Comparison of ENCODE assay signal across 8 mouse cellular contexts in genomic region chr12:23010199-23010598, GRCm38 (mm10).
DNase-seq lines count a peak whose midpoint lies in the region; ATAC-seq and TF ChIP-seq lines count a peak whose summit lies in the region.
"Not testable (repeated sequence)": the region's sequence is repeated elsewhere in the genome, so short reads cannot be mapped to it uniquely, and the experiment has no call there.

No protein-coding gene starts in this region.

- H3K27me3 ChIP-seq in forebrain, embryonic 13.5 days; heart, embryonic 16.5 days (ENCODE audit: control insufficient read depth, insufficient read depth, low read length); kidney, embryonic 15.5 days; limb, embryonic 14.5 days (ENCODE audit: control insufficient read depth, insufficient read depth, low read length); midbrain, embryonic 11.5 days (ENCODE audit: control insufficient read depth, insufficient read depth, low read length): not testable (repeated sequence)

- not testable (repeated sequence) for H3K9me3 ChIP-seq in forebrain, embryonic 13.5 days (replicated peaks); heart, embryonic 16.5 days (replicated peaks; ENCODE audit: control insufficient read depth, low read length); kidney, embryonic 15.5 days (replicated peaks); limb, embryonic 14.5 days (ENCODE audit: control insufficient read depth, low read length); midbrain, embryonic 11.5 days (ENCODE audit: control insufficient read depth, low read length)

- not testable (repeated sequence) for H3K36me3 ChIP-seq in forebrain, embryonic 13.5 days (ENCODE audit: poor library complexity, severe bottlenecking); heart, embryonic 16.5 days (ENCODE audit: control insufficient read depth, insufficient read depth); kidney, embryonic 15.5 days; limb, embryonic 14.5 days (ENCODE audit: control insufficient read depth, insufficient read depth, low read length); midbrain, embryonic 11.5 days (ENCODE audit: control insufficient read depth, insufficient read depth, low read length)

- H3K27ac ChIP-seq in forebrain, embryonic 13.5 days; heart, embryonic 16.5 days (ENCODE audit: low read length); kidney, embryonic 15.5 days; limb, embryonic 14.5 days (replicated peaks; ENCODE audit: low read depth, low read length); midbrain, embryonic 11.5 days (ENCODE audit: low read depth, low read length): not testable (repeated sequence)

- not testable (repeated sequence) for ATAC-seq in forebrain, embryonic 13.5 days; heart, embryonic 16.5 days (replicated peaks; ENCODE audit: extremely low read depth, insufficient read depth, low FRiP score); limb, embryonic 14.5 days (ENCODE audit: low FRiP score, low read depth)
- ATAC-seq in kidney, embryonic 15.5 days (replicated peaks; ENCODE audit: low FRiP score) = peak; percentile 69; the same call in 1 of the 2 replicates
- 0 out of 2 replicates have a peak, but pooled peaks have one; percentile 66 for ATAC-seq in midbrain, embryonic 11.5 days (ENCODE audit: low FRiP score)

- peak overlapping the region; percentile 47 for H3K4me2 ChIP-seq in forebrain, embryonic 13.5 days
- peak overlapping the region; percentile 52 for H3K4me2 ChIP-seq in heart, embryonic 16.5 days (ENCODE audit: low read depth, low read length)
- H3K4me2 ChIP-seq in kidney, embryonic 15.5 days = peak overlapping the region; percentile 56
- peak overlapping the region; percentile 25; the same call in 1 of the 2 replicates for H3K4me2 ChIP-seq in limb, embryonic 14.5 days (replicated peaks; ENCODE audit: low read depth, low read length, severe bottlenecking)
- peak overlapping the region; percentile 27 for H3K4me2 ChIP-seq in midbrain, embryonic 11.5 days

- H3K9ac ChIP-seq in forebrain, embryonic 13.5 days; kidney, embryonic 15.5 days; midbrain, embryonic 11.5 days (ENCODE audit: low read length): not testable (repeated sequence)
- H3K9ac ChIP-seq in heart, embryonic 16.5 days (ENCODE audit: low read length) = peak overlapping the region; percentile 59; the same call in 1 of the 2 replicates
- peak overlapping the region; percentile 61 for H3K9ac ChIP-seq in limb, embryonic 14.5 days (ENCODE audit: low read depth, low read length, severe bottlenecking)

- not testable (repeated sequence) for TF ChIP-seq POLR2A in limb, embryonic 14.5 days (IDR thresholded peaks at IDR 0.05; ENCODE audit: borderline replicate concordance, extremely low read depth, insufficient read depth, insufficient read length)

- 3% methylated on average over 32 of the region's 37 CpGs for WGBS in forebrain, embryonic 13.5 days
- under 1% methylated on average over 32 of the region's 37 CpGs for WGBS in heart, embryonic 16.5 days
- WGBS in kidney, embryonic 15.5 days = under 1% methylated on average over 36 of the region's 37 CpGs
- WGBS in limb, embryonic 14.5 days = under 1% methylated on average over 20 of the region's 37 CpGs
- 1% methylated on average over 21 of the region's 37 CpGs for WGBS in midbrain, embryonic 11.5 days

- H3K4me1 ChIP-seq in forebrain, embryonic 13.5 days; heart, embryonic 16.5 days (ENCODE audit: control insufficient read depth, insufficient read depth, low read length); kidney, embryonic 15.5 days; limb, embryonic 14.5 days (ENCODE audit: control insufficient read depth, insufficient read depth, low read length); midbrain, embryonic 11.5 days (ENCODE audit: control insufficient read depth, insufficient read depth, low read length): not testable (repeated sequence)

- peak overlapping the region; percentile 39 for H3K4me3 ChIP-seq in forebrain, embryonic 13.5 days
- H3K4me3 ChIP-seq in heart, embryonic 16.5 days (ENCODE audit: low read length) = peak overlapping the region; percentile 53
- peak overlapping the region; percentile 49 for H3K4me3 ChIP-seq in kidney, embryonic 15.5 days (replicated peaks)
- H3K4me3 ChIP-seq in limb, embryonic 14.5 days (replicated peaks; ENCODE audit: low read length) = peak overlapping the region; percentile 37
- peak overlapping the region; percentile 33 for H3K4me3 ChIP-seq in midbrain, embryonic 11.5 days (ENCODE audit: low read depth, low read length)

- DNase-seq in adrenal gland, postnatal 36 days = peak; percentile 54 to 64
- peak; percentile 47 for DNase-seq in limb, embryonic 14.5 days (ENCODE audit: low spot score)
- peak; percentile 85 for DNase-seq in midbrain, embryonic 11.5 days (ENCODE audit: low spot score, missing footprints)
- DNase-seq in right cerebral cortex, adult 18-20 months = peak; percentile 0
- DNase-seq in thymus, postnatal 4 days = peak; percentile 50

Comparison
In these comparisons a context has a peak if more than half of its experiments do, and no peak if none do; other contexts are left out.
1. DNase-seq: peak in every context shown above with its lines; median percentile 85 in midbrain, embryonic 11.5 days; 59 in adrenal gland, postnatal 36 days; 50 in thymus, postnatal 4 days; 47 in limb, embryonic 14.5 days; 0 in right cerebral cortex, adult 18-20 months.